ENCODE assay signal across 27 mouse cellular contexts in genomic region chr3:121628245-121628644, GRCm38 (mm10). TPM values are rescaled to one million over a fixed set of nuclear protein-coding genes. Genes with fewer than 3 reads are reported as not detected.
DNase-seq lines count a peak whose midpoint lies in the region; ATAC-seq lines count a peak whose summit lies in the region.
"Had no signal": no experiment of that assay in that cellular context is flagged by ENCODE, and none has a peak within 500 bp of the region (broad histone marks: within the 10 kb centered on the region; RNA-seq: fewer than 3 reads in every experiment).

No protein-coding gene starts in this region.

- H3K27me3 ChIP-seq in forebrain, embryonic 10.5 days (ENCODE audit: poor library complexity, severe bottlenecking) = no peaks in the 10 kb centered on the region
- H3K27me3 ChIP-seq in forebrain, embryonic 11.5 days (ENCODE audit: control insufficient read depth, insufficient read depth, low read length) = no peaks in the 10 kb centered on the region
- no peaks in the 10 kb centered on the region for H3K27me3 ChIP-seq in kidney, embryonic 16.5 days (ENCODE audit: insufficient read depth, low read length)
- H3K27me3 ChIP-seq in midbrain, embryonic 11.5 days (ENCODE audit: control insufficient read depth, insufficient read depth, low read length) = no peaks in the 10 kb centered on the region
- H3K27me3 ChIP-seq: CH12.LX; embryonic facial prominence, embryonic 13.5 days; embryonic facial prominence, embryonic 15.5 days; forebrain, embryonic 12.5 days had no signal

- H3K4me1 ChIP-seq in forebrain, embryonic 10.5 days = no peaks in the 10 kb centered on the region
- H3K4me1 ChIP-seq in forebrain, embryonic 11.5 days (replicated peaks; ENCODE audit: control insufficient read depth, insufficient read depth, low read length) = no peaks in the 10 kb centered on the region
- H3K4me1 ChIP-seq in kidney, embryonic 16.5 days (ENCODE audit: insufficient read depth, low read length) = no peaks in the 10 kb centered on the region
- H3K4me1 ChIP-seq in midbrain, embryonic 11.5 days (ENCODE audit: control insufficient read depth, insufficient read depth, low read length) = no peaks in the 10 kb centered on the region
- H3K4me1 ChIP-seq: embryonic facial prominence, embryonic 15.5 days; forebrain, embryonic 12.5 days had no signal

- no peaks in the 10 kb centered on the region for H3K36me3 ChIP-seq in forebrain, embryonic 10.5 days (replicated peaks)
- no peaks in the 10 kb centered on the region for H3K36me3 ChIP-seq in forebrain, embryonic 11.5 days (ENCODE audit: control insufficient read depth, insufficient read depth, low read length)
- H3K36me3 ChIP-seq in kidney, embryonic 16.5 days (ENCODE audit: insufficient read depth, low read length) = no peaks in the 10 kb centered on the region
- H3K36me3 ChIP-seq in midbrain, embryonic 11.5 days (ENCODE audit: control insufficient read depth, insufficient read depth, low read length) = no peaks in the 10 kb centered on the region
- H3K36me3 ChIP-seq: embryonic facial prominence, embryonic 13.5 days; embryonic facial prominence, embryonic 15.5 days; forebrain, embryonic 12.5 days; G1E had no signal

- H3K9ac ChIP-seq in forebrain, embryonic 11.5 days (ENCODE audit: low read length) = no peak overlapping the region
- no peak overlapping the region for H3K9ac ChIP-seq in kidney, embryonic 16.5 days (replicated peaks; ENCODE audit: low read length)
- no peak overlapping the region for H3K9ac ChIP-seq in midbrain, embryonic 11.5 days (ENCODE audit: low read length)
- H3K9ac ChIP-seq: embryonic facial prominence, embryonic 13.5 days; embryonic facial prominence, embryonic 15.5 days; forebrain, embryonic 12.5 days had no signal

- 59% methylated on average over 3 of the region's 3 CpGs for WGBS in forebrain, embryonic 10.5 days
- 70% methylated on average over 3 of the region's 3 CpGs for WGBS in forebrain, embryonic 11.5 days
- 44% methylated on average over 3 of the region's 3 CpGs for WGBS in kidney, embryonic 16.5 days
- 64% methylated on average over 3 of the region's 3 CpGs for WGBS in midbrain, embryonic 11.5 days

- no peak overlapping the region for H3K4me3 ChIP-seq in forebrain, embryonic 10.5 days
- no peak overlapping the region for H3K4me3 ChIP-seq in forebrain, embryonic 11.5 days (ENCODE audit: low read depth, low read length)
- H3K4me3 ChIP-seq in kidney, embryonic 16.5 days (ENCODE audit: low read length) = no peak overlapping the region
- H3K4me3 ChIP-seq in midbrain, embryonic 11.5 days (ENCODE audit: low read depth, low read length) = no peak overlapping the region
- H3K4me3 ChIP-seq: embryonic facial prominence, embryonic 13.5 days; embryonic facial prominence, embryonic 15.5 days; erythroblast, embryonic 14.5 days; forebrain, embryonic 12.5 days had no signal

- no peak for ATAC-seq in forebrain, embryonic 11.5 days (replicated peaks; ENCODE audit: low FRiP score)
- ATAC-seq in kidney, embryonic 16.5 days (ENCODE audit: low FRiP score, low TSS enrichment) = 0 out of 2 replicates have a peak, but pooled peaks have one; percentile 42
- ATAC-seq in midbrain, embryonic 11.5 days (ENCODE audit: low FRiP score) = no peak
- ATAC-seq: CD4-positive, CD25-positive, alpha-beta regulatory T cell, adult 4 months; forebrain, embryonic 14.5 days; forebrain, embryonic 16.5 days had no signal

- no peak for DNase-seq in forebrain, embryonic 10.5 days (ENCODE audit: extremely low spot score, low spot score)
- DNase-seq in forebrain, embryonic 11.5 days (ENCODE audit: low spot score) = no peak
- no peak for DNase-seq in kidney, postnatal 14 days
- DNase-seq in midbrain, embryonic 11.5 days (ENCODE audit: low spot score, missing footprints) = no peak
- DNase-seq: adrenal gland, adult 2 months; adrenal gland, postnatal 10 days; adrenal gland, postnatal 25 days; B cell, adult 2 months; cerebellum, adult 11 months; cerebellum, adult 18-20 months; cerebellum, adult 8-10 months; cerebellum, adult 9-11 months; cerebellum, postnatal 14 days; cerebellum, postnatal 36 days; embryo, embryonic 11 days had no signal

- H3K27ac ChIP-seq in forebrain, embryonic 10.5 days = 0 out of 2 replicates have a peak overlapping the region, but pooled peaks have one; percentile 21
- no peak overlapping the region for H3K27ac ChIP-seq in forebrain, embryonic 11.5 days (ENCODE audit: low read depth, low read length)
- no peak overlapping the region for H3K27ac ChIP-seq in kidney, embryonic 16.5 days (ENCODE audit: low read length)
- no peak overlapping the region for H3K27ac ChIP-seq in midbrain, embryonic 11.5 days (ENCODE audit: low read depth, low read length)
- H3K27ac ChIP-seq: embryonic facial prominence, embryonic 13.5 days; embryonic facial prominence, embryonic 15.5 days; forebrain, embryonic 12.5 days had no signal

- H3K9me3 ChIP-seq in forebrain, embryonic 10.5 days = no peaks in the 10 kb centered on the region
- no peaks in the 10 kb centered on the region for H3K9me3 ChIP-seq in forebrain, embryonic 11.5 days (ENCODE audit: control insufficient read depth, low read length)
- no peaks in the 10 kb centered on the region for H3K9me3 ChIP-seq in kidney, embryonic 16.5 days (ENCODE audit: low read length)
- H3K9me3 ChIP-seq in midbrain, embryonic 11.5 days (ENCODE audit: control insufficient read depth, low read length) = no peaks in the 10 kb centered on the region
- H3K9me3 ChIP-seq: embryonic facial prominence, embryonic 13.5 days; embryonic facial prominence, embryonic 15.5 days; forebrain, embryonic 12.5 days; G1E had no signal

- H3K4me2 ChIP-seq in forebrain, embryonic 11.5 days (ENCODE audit: low read depth, low read length, severe bottlenecking) = no peak overlapping the region
- no peak overlapping the region for H3K4me2 ChIP-seq in kidney, embryonic 16.5 days (replicated peaks; ENCODE audit: low read depth, low read length)
- no peak overlapping the region for H3K4me2 ChIP-seq in midbrain, embryonic 11.5 days
- H3K4me2 ChIP-seq: embryonic facial prominence, embryonic 13.5 days; embryonic facial prominence, embryonic 15.5 days; forebrain, embryonic 12.5 days had no signal

RNA-seq across cellular contexts. Expression of gene 4930432M17Rik, which starts 42.3 kb away (rescaled TPM):
- polyA plus RNA-seq in forebrain, embryonic 10.5 days (2016; fragmentation: Nextera tagmentation; extraction: Ambion mirVana) = not detected in 2 replicates
- polyA plus RNA-seq in forebrain, embryonic 11.5 days (2014; fragmentation: Nextera tagmentation; extraction: Ambion mirVana) = not detected in 2 replicates
- polyA plus RNA-seq in kidney, embryonic 16.5 days (2015; fragmentation: Nextera tagmentation; extraction: Ambion mirVana) = not detected in 2 replicates
- polyA plus RNA-seq in midbrain, embryonic 11.5 days (2014; fragmentation: Nextera tagmentation; extraction: Ambion mirVana) = not detected in 2 replicates
- polyA plus RNA-seq: adrenal gland, adult 2 months; brain, embryonic 14.5 days; CD4-positive, CD25-positive, alpha-beta regulatory T cell, adult 4 months; embryonic facial prominence, embryonic 11.5 days; embryonic facial prominence, embryonic 13.5 days; embryonic facial prominence, embryonic 15.5 days; erythroblast, embryonic 14.5 days; forebrain, embryonic 12.5 days; forebrain, embryonic 14.5 days; forebrain, embryonic 16.5 days; G1E had no signal
